In the genomic region with DNA sequence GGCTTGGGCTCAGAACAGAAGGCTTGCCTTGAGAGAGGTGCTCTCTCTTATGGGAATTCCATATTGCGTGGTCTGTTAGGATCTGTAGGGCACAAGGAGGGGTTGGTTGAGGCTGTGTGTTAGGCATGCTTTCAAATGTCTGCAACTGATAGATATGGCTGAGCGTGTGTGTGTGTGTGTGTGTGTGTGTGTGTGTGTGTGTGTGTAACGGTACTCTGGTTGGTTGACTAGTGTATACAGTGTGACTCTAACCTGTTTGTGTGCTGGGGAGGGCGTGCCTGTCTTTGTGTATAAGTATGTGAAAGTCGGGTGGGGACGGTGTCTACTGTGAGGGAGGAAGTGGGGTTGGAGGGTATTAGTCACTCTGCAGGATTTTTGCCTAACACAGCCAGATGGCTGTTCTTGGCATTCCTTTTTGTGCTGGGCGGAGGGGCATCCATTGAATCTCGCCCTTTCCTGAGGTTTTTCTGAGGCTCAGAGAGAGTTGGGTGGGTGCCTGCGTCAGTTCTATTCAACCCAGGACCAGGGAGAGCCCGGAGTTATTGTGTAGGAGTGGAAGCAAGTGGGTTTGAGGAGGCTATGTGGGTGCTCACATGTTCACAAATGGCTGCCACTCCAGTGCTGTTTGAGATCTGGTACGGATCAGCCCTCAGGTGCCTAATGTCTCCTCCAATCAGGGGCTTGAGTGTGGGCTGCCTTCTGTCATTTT, we compare ENCODE assay signal across 8 mouse cellular contexts. TPM values are rescaled to one million over a fixed set of nuclear protein-coding genes. Genes with fewer than 3 reads are reported as not detected.
A peak's percentile ranks its signal among the peaks of the same experiment; 100 is the strongest.
DNase-seq lines count a peak whose midpoint lies in the region; ATAC-seq and TF ChIP-seq lines count a peak whose summit lies in the region.

No protein-coding gene starts in this region.

- TF ChIP-seq POLR2A in liver, adult 2 months (IDR thresholded peaks at IDR 0.05; ENCODE audit: extremely low read depth, insufficient read depth, low read length): no peak

- H3K9ac ChIP-seq in embryonic facial prominence, embryonic 12.5 days: peak overlapping the region; percentile 52
- H3K9ac ChIP-seq in heart, embryonic 13.5 days: peak overlapping the region; percentile 85
- H3K9ac ChIP-seq in liver, adult 2 months (ENCODE audit: low read depth, low read length): peak overlapping the region; percentile 53

- H3K4me2 ChIP-seq in embryonic facial prominence, embryonic 12.5 days (replicated peaks): peak overlapping the region; percentile 79
- peak overlapping the region; percentile 93 for H3K4me2 ChIP-seq in heart, embryonic 13.5 days

- peak; percentile 55 for DNase-seq in ovary, postnatal 36 days (ENCODE audit: low spot score)
- no peak for DNase-seq in ovary, adult 18-20 months (ENCODE audit: low spot score)
- peak; percentile 63 for DNase-seq in kidney, postnatal 10 days
- DNase-seq in liver, adult 2 months (ENCODE audit: extremely low read depth, low read depth, low spot score): no peak
- DNase-seq in monocyte, adult 2 months (ENCODE audit: low read depth in 1 of 2, low spot score in 2 of 2): peak; percentile 61 to 64
- DNase-seq in thymus, postnatal 0 days (ENCODE audit: low spot score): peak; percentile 60

- H3K4me3 ChIP-seq in embryonic facial prominence, embryonic 12.5 days: peak overlapping the region; percentile 52
- peak overlapping the region; percentile 68 for H3K4me3 ChIP-seq in heart, embryonic 13.5 days
- H3K4me3 ChIP-seq in liver, adult 2 months (ENCODE audit: insufficient read depth, low read depth, low read length): peak overlapping the region; percentile 52

- H3K4me1 ChIP-seq in embryonic facial prominence, embryonic 12.5 days: peaks cover 24% of the 10 kb centered on the region
- H3K4me1 ChIP-seq in heart, embryonic 13.5 days: peaks cover 28% of the 10 kb centered on the region
- H3K4me1 ChIP-seq in liver, adult 2 months (ENCODE audit: control insufficient read depth, insufficient read depth, low read length): peaks cover 8% of the 10 kb centered on the region

- no peaks in the 10 kb centered on the region for H3K9me3 ChIP-seq in embryonic facial prominence, embryonic 12.5 days
- no peaks in the 10 kb centered on the region for H3K9me3 ChIP-seq in heart, embryonic 13.5 days

- H3K79me2 ChIP-seq in liver, adult 2 months (ENCODE audit: control insufficient read depth, insufficient read depth, low read length): no peaks in the 10 kb centered on the region

- H3K27ac ChIP-seq in embryonic facial prominence, embryonic 12.5 days: peak overlapping the region; percentile 86
- peak overlapping the region; percentile 96 for H3K27ac ChIP-seq in heart, embryonic 13.5 days (replicated peaks)
- peak overlapping the region; percentile 38 for H3K27ac ChIP-seq in liver, adult 2 months (replicated peaks; ENCODE audit: insufficient read depth, low read depth, low read length)

- peaks cover 26% of the 10 kb centered on the region for H3K27me3 ChIP-seq in embryonic facial prominence, embryonic 12.5 days
- peaks cover 40% of the 10 kb centered on the region for H3K27me3 ChIP-seq in heart, embryonic 13.5 days (replicated peaks)
- peaks cover 3% of the 10 kb centered on the region; the same call in 1 of the 2 replicates for H3K27me3 ChIP-seq in liver, adult 2 months (ENCODE audit: control insufficient read depth, insufficient read depth, low read length)

- ATAC-seq in embryonic facial prominence, embryonic 12.5 days (ENCODE audit: insufficient number of reproducible peaks, insufficient read depth, low FRiP score, low TSS enrichment): peak; percentile 64
- peak; percentile 20 for ATAC-seq in heart, embryonic 13.5 days (ENCODE audit: extremely low read depth, insufficient number of reproducible peaks, low FRiP score, low TSS enrichment)

- H3K36me3 ChIP-seq in embryonic facial prominence, embryonic 12.5 days: peaks cover 5% of the 10 kb centered on the region
- H3K36me3 ChIP-seq in heart, embryonic 13.5 days: peaks cover 39% of the 10 kb centered on the region
- no peaks in the 10 kb centered on the region for H3K36me3 ChIP-seq in liver, adult 2 months (ENCODE audit: control insufficient read depth, insufficient read depth, low read length)

- 42% methylated on average over 11 of the region's 11 CpGs for WGBS in embryonic facial prominence, embryonic 12.5 days
- WGBS in heart, embryonic 13.5 days: 22% methylated on average over 11 of the region's 11 CpGs
- 53% methylated on average over 11 of the region's 11 CpGs for WGBS in liver, adult 2 months

- TF ChIP-seq CTCF in liver, adult 2 months (IDR thresholded peaks at IDR 0.05; ENCODE audit: low read depth, low read length): no peak

RNA-seq across cellular contexts. Expression of a gene that starts 0.8 kb away (rescaled TPM):
- polyA plus RNA-seq in embryonic facial prominence, embryonic 12.5 days (2016; fragmentation: Nextera tagmentation; extraction: Ambion mirVana): 24.3 and 25.1 TPM in 2 replicates
- 17.6 and 19.6 TPM in 2 replicates for polyA plus RNA-seq in heart, embryonic 13.5 days (2015; fragmentation: Nextera tagmentation; extraction: Ambion mirVana)
- total RNA-seq in liver, adult 2 months (2014; rRNA removed): 0.65 and 0.94 TPM in 2 replicates
- 0.76 and 1.5 TPM in 2 replicates for polyA plus RNA-seq in liver, adult 2 months (2012; rRNA removed)
- 17.4 and 17.9 TPM in 2 replicates for polyA plus RNA-seq in thymus, postnatal 0 days (2015; fragmentation: Nextera tagmentation; extraction: Ambion mirVana)

RNA-seq across cellular contexts. Expression of a gene that starts 2.6 kb away (rescaled TPM):
- 0.29 and 0.52 TPM in 2 replicates for polyA plus RNA-seq in embryonic facial prominence, embryonic 12.5 days (2016; fragmentation: Nextera tagmentation; extraction: Ambion mirVana)
- polyA plus RNA-seq in heart, embryonic 13.5 days (2015; fragmentation: Nextera tagmentation; extraction: Ambion mirVana): 0.15 TPM in 1 of 2 replicates, not detected in the other
- total RNA-seq in liver, adult 2 months (2014; rRNA removed): not detected in 2 replicates
- 0.06 TPM in 1 of 2 replicates, not detected in the other for polyA plus RNA-seq in liver, adult 2 months (2012; rRNA removed)
- 0.05 and 0.08 TPM in 2 replicates for polyA plus RNA-seq in thymus, postnatal 0 days (2015; fragmentation: Nextera tagmentation; extraction: Ambion mirVana)

RNA-seq across cellular contexts. Expression of a gene that starts 27.0 kb away (rescaled TPM):
- polyA plus RNA-seq in embryonic facial prominence, embryonic 12.5 days (2016; fragmentation: Nextera tagmentation; extraction: Ambion mirVana): 7.0 and 8.4 TPM in 2 replicates
- 5.8 and 6.5 TPM in 2 replicates for polyA plus RNA-seq in heart, embryonic 13.5 days (2015; fragmentation: Nextera tagmentation; extraction: Ambion mirVana)
- 0.67 and 1.2 TPM in 2 replicates for total RNA-seq in liver, adult 2 months (2014; rRNA removed)
- 1.1 and 1.2 TPM in 2 replicates for polyA plus RNA-seq in liver, adult 2 months (2012; rRNA removed)
- 9.0 and 10.8 TPM in 2 replicates for polyA plus RNA-seq in thymus, postnatal 0 days (2015; fragmentation: Nextera tagmentation; extraction: Ambion mirVana)

RNA-seq across cellular contexts. Expression of a gene that starts 33.9 kb away (rescaled TPM):
- 107 and 112 TPM in 2 replicates for polyA plus RNA-seq in embryonic facial prominence, embryonic 12.5 days (2016; fragmentation: Nextera tagmentation; extraction: Ambion mirVana)
- polyA plus RNA-seq in heart, embryonic 13.5 days (2015; fragmentation: Nextera tagmentation; extraction: Ambion mirVana): 39.3 and 39.9 TPM in 2 replicates
- total RNA-seq in liver, adult 2 months (2014; rRNA removed): 3.4 and 4.6 TPM in 2 replicates
- polyA plus RNA-seq in liver, adult 2 months (2012; rRNA removed): 14.2 and 14.3 TPM in 2 replicates
- 12.5 and 13.2 TPM in 2 replicates for polyA plus RNA-seq in thymus, postnatal 0 days (2015; fragmentation: Nextera tagmentation; extraction: Ambion mirVana)

RNA-seq across cellular contexts. Expression of a gene that starts 41.8 kb away (rescaled TPM):
- polyA plus RNA-seq in embryonic facial prominence, embryonic 12.5 days (2016; fragmentation: Nextera tagmentation; extraction: Ambion mirVana): 74.5 and 75.8 TPM in 2 replicates
- 55.9 and 62.2 TPM in 2 replicates for polyA plus RNA-seq in heart, embryonic 13.5 days (2015; fragmentation: Nextera tagmentation; extraction: Ambion mirVana)
- 26.6 and 32.3 TPM in 2 replicates for total RNA-seq in liver, adult 2 months (2014; rRNA removed)
- polyA plus RNA-seq in liver, adult 2 months (2012; rRNA removed): 76.2 and 80.0 TPM in 2 replicates
- 89.1 and 102 TPM in 2 replicates for polyA plus RNA-seq in thymus, postnatal 0 days (2015; fragmentation: Nextera tagmentation; extraction: Ambion mirVana)

Comparison
In these comparisons a context has a peak if more than half of its experiments do, and no peak if none do; other contexts are left out.
1. DNase-seq: peak in ovary, postnatal 36 days (single experiment), kidney, postnatal 10 days (single experiment), monocyte, adult 2 months (2 of 2) and thymus, postnatal 0 days (single experiment); none in ovary, adult 18-20 months (single experiment) and liver, adult 2 months (single experiment).
2. H3K27ac ChIP-seq: peak in every context shown above with its lines; median percentile 96 in heart, embryonic 13.5 days; 86 in embryonic facial prominence, embryonic 12.5 days; 38 in liver, adult 2 months.
3. Peak in every context shown above with its lines, with median percentiles within 50 percentile points of each other: H3K4me3 ChIP-seq and H3K9ac ChIP-seq.